Mouse (Mus musculus) intestine, embryonic 15.5 days (tissue): ENCODE measurements around the gene Rps21. TPM values are rescaled to one million over a fixed set of nuclear protein-coding genes. Genes with fewer than 3 reads are reported as not detected.

ENCODE experiments used
- ATAC-seq: fragments of 200-750 bp; cut with Nextera tagmentation; 2 replicates; pipeline ENCODE4 v1.8.0; 2017; ENCODE audit warnings: moderate TSS enrichment, moderate library complexity
- H3K27ac ChIP-seq: fragments of 300-500 bp; sonication (generic); 2 replicates; pipeline ENCODE4 v1.5.1; 2015; ENCODE audit warnings: mild to moderate bottlenecking, inconsistent platforms
- H3K27me3 ChIP-seq: fragments of 300-500 bp; sonication (generic); replicated peaks from 2 replicates; pipeline ENCODE4 v1.6.1; 2015; ENCODE audit warnings: inconsistent platforms
- H3K36me3 ChIP-seq: fragments of 300-500 bp; sonication (generic); 2 replicates; pipeline ENCODE4 v1.6.1; 2015; ENCODE audit warnings: inconsistent platforms
- H3K4me1 ChIP-seq: fragments of 300-500 bp; sonication (generic); replicated peaks from 2 replicates; pipeline ENCODE4 v1.6.1; 2015; ENCODE audit warnings: inconsistent platforms
- H3K4me2 ChIP-seq: fragments of 300-500 bp; sonication (generic); replicated peaks from 2 replicates; pipeline ENCODE4 v1.6.1; 2015; ENCODE audit warnings: mild to moderate bottlenecking, inconsistent platforms
- H3K4me3 ChIP-seq: fragments of 300-500 bp; sonication (generic); replicated peaks from 2 replicates; pipeline ENCODE4 v1.5.1; 2015; ENCODE audit warnings: inconsistent platforms
- H3K9ac ChIP-seq: fragments of 300-500 bp; sonication (generic); 2 replicates; pipeline ENCODE4 v1.6.1; 2015; ENCODE audit warnings: inconsistent platforms
- H3K9me3 ChIP-seq: fragments of 300-500 bp; sonication (generic); 2 replicates; pipeline ENCODE4 v1.6.1; 2016; ENCODE audit warnings: inconsistent platforms
- WGBS: fragments of 180-500 bp; shearing (Covaris S2); methylation state at CpG from one replicate; pipeline ENCODE4 v1.1.7; 2015; 5-methylcytosine and 5-hydroxymethylcytosine counted together
- polyA plus RNA-seq: library from polyadenylated mRNA; unstranded; fragments of >200 nt; fragmentation: Nextera tagmentation; extraction: Ambion mirVana; gene quantifications from 2 replicates; pipeline ENCODE4 v1.2.1, GENCODE M21; 2015

Rps21 gene
- polyA plus RNA-seq, 1 experiment from 2014 or later, result 672 TPM

DNA sequence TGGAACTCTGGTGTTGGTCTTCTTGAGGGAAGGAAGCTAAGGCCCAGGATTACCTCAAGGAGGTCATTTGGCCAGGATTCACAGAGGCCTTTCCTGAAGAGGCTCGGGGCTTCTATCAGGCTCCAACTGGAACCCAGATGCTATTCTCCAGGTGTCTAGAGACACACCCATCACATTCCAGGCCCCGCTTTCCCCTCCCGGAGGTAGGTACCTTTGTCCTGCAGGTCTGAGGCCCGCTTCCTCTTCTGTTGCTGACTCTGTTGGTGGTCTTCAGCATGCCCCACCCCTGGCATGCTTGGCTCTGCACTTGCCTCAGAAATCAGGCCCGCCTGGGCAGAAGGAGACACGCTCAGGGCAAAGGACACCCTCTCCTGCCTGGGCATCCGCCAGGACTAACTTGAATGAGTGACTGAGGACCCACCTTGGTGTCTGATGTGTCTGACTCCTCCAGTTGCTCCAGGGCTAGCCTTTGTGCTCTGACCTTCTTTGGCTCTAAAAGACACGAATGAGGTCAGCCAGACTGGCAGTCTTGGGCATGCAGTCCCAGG, 20.7 kb downstream of the Rps21 start:
- no peak for ATAC-seq
- WGBS, result 57% methylated on average over 8 of the region's 8 CpGs
- Histone ChIP-seq H3K36me3 (no peaks in the 10 kb centered on the region), H3K4me2 (peak overlapping the region; percentile 23; the same call in 1 of the 2 replicates), H3K9ac (no peak overlapping the region), H3K4me3 (no peak overlapping the region), H3K27me3 (no peaks in the 10 kb centered on the region), H3K9me3 (no peaks in the 10 kb centered on the region), H3K27ac (peak overlapping the region; percentile 86), H3K4me1 (peaks cover 30% of the 10 kb centered on the region)

- WGBS, result 85% methylated on average over 8 of the region's 8 CpGs
- Histone ChIP-seq H3K27ac (0 out of 2 replicates have a peak overlapping the region, but pooled peaks have one; percentile 13), H3K9me3 (no peaks in the 10 kb centered on the region), H3K27me3 (no peaks in the 10 kb centered on the region), H3K4me1 (peaks cover 24% of the 10 kb centered on the region), H3K4me3 (no peak overlapping the region), H3K36me3 (no peaks in the 10 kb centered on the region), H3K4me2 (no peak overlapping the region), H3K9ac (no peak overlapping the region)
- no peak for ATAC-seq
Observed at GRCm38 (mm10) chr2:180279321-180279720, 22.1 kb downstream of the Rps21 start.

DNA sequence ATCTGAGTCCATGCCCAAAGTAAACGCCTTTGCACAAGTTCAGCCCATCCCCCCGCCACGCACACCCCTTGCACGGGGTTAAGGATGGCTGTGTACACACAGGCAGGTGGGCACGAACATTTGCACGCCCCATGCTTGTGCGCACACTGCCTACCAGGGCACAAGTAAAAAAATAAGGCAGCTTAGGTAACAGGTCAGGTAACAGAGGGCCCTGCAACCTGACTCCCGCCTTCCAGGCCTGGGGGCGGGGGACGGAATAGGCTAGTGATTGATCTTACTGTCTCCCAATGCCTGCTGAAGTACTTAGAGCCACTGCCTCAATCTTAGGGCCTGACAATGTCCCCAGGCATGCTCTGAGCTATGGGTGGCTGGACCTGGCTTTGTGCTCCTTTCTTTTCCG, 31.8 kb downstream of the Rps21 start:
- Histone ChIP-seq H3K36me3 (no peaks in the 10 kb centered on the region), H3K27ac (peak overlapping the region; percentile 90), H3K9ac (peak overlapping the region; percentile 31), H3K27me3 (no peaks in the 10 kb centered on the region), H3K4me1 (peaks cover 27% of the 10 kb centered on the region), H3K9me3 (no peaks in the 10 kb centered on the region), H3K4me2 (peak overlapping the region; percentile 62), H3K4me3 (peak overlapping the region; percentile 30)
- ATAC-seq, result peak; percentile 18
- WGBS, result 37% methylated on average over 11 of the region's 11 CpGs

DNA sequence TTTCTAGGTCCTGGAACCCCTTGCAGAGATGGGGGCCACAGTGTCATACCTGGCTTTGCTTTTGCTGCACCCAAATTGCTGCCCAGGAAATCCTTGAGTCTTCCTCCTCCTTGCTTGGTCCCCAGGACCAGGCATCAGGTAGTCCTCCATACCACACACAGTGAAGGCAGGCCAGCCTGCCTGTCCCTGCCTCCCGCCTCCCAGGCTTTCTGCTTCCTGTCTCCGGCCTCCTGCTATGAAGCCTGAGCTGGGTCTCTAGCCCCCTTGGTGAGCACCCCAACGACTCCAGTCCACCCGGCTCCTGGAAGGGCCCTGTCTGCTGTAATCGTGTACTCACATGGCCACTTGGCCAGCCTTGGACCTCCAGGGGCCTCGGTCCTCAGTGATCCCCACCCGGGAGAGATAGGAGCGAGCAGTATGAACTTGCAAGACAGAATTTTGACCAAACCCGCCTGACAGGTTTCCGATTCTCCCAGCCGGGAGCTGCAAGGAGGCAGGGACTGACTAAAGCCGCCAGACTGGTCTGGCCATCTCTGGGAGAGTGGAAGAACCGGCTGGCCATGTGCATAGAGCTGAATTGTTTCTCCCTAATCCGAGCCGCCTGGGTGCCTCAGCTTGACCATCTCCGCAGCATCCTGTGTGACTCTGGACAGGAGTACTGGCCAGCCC, 32.4 kb downstream of the Rps21 start, which contains the start of gene Rbbp8nl:
TSS of gene Rbbp8nl (minus strand) at position 440 of the 669 bp plus-strand sequence.
- H3K27me3 ChIP-seq, result no peaks in the 10 kb centered on the region
- no peaks in the 10 kb centered on the region for H3K36me3 ChIP-seq
- no peaks in the 10 kb centered on the region for H3K9me3 ChIP-seq
- WGBS, result 33% methylated on average over 16 of the region's 16 CpGs
- H3K4me2 ChIP-seq, result peak within 1 kb of the TSS; percentile 62
- peak within 1 kb of the TSS; percentile 90 for H3K27ac ChIP-seq
- H3K4me1 ChIP-seq, result peaks cover 27% of the 10 kb centered on the region
- peak within 1 kb of the TSS; percentile 30 for H3K4me3 ChIP-seq
- ATAC-seq, result peak; percentile 84
- H3K9ac ChIP-seq, result peak within 1 kb of the TSS; percentile 31

DNA sequence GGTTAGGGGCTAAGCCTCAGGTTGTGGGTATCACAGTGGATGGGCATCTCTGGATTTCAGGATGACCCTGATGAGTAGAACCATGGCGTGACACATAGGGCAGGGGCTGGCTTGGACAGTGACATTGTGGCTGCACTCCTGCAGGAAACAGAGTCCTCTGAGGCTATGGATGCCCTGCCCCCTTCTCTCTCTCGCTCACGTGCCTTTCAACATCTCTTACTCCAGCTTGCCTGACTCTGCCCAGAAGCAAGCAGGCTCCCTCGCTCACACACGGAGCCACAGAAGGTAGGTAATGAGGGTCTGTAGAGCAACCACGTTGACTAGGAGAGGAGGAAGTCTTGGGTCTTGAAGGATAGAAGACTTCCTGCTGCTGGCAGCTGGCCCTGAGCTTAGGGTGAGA, 33.3 kb downstream of the Rps21 start:
- Histone ChIP-seq H3K4me2 (no peak overlapping the region), H3K27me3 (no peaks in the 10 kb centered on the region), H3K4me3 (no peak overlapping the region), H3K36me3 (no peaks in the 10 kb centered on the region), H3K9me3 (no peaks in the 10 kb centered on the region), H3K4me1 (peaks cover 27% of the 10 kb centered on the region), H3K27ac (0 out of 2 replicates have a peak overlapping the region, but pooled peaks have one; percentile 71), H3K9ac (no peak overlapping the region)
- WGBS, result 51% methylated on average over 6 of the region's 6 CpGs
- ATAC-seq, result no peak

DNA sequence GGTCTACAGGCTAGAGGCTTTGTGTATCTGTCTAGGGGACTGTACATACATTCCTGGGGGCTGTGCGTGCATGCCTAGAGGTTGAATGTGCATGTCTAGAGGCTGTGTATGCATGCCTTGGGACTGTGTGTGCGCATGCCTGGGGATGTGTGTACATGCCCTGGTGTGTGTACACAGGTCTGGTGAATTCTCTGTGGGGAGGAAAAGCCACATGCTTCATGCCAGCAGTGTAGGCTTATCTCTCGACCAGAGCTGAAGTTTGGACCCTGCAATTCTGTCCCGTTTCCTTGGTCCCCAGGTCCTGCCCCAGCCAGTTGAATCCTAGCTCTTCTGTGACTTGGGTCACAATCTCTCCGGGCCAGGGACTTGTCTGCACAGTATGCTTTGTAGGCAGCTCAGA, 34.4 kb downstream of the Rps21 start:
- H3K9ac ChIP-seq, result no peak overlapping the region
- peak; percentile 48 for ATAC-seq
- H3K27me3 ChIP-seq, result no peaks in the 10 kb centered on the region
- 57% methylated on average over 5 of the region's 5 CpGs for WGBS
- no peaks in the 10 kb centered on the region for H3K36me3 ChIP-seq
- peak overlapping the region; percentile 64; the same call in 1 of the 2 replicates for H3K27ac ChIP-seq
- peaks cover 27% of the 10 kb centered on the region for H3K4me1 ChIP-seq
- no peaks in the 10 kb centered on the region for H3K9me3 ChIP-seq
- 0 out of 2 replicates have a peak overlapping the region, but pooled peaks have one; percentile 19 for H3K4me2 ChIP-seq
- no peak overlapping the region for H3K4me3 ChIP-seq

- no peak overlapping the region for H3K9ac ChIP-seq
- H3K9me3 ChIP-seq, result no peaks in the 10 kb centered on the region
- H3K36me3 ChIP-seq, result no peaks in the 10 kb centered on the region
- H3K27ac ChIP-seq, result peak overlapping the region; percentile 64; the same call in 1 of the 2 replicates
- no peaks in the 10 kb centered on the region for H3K27me3 ChIP-seq
- H3K4me2 ChIP-seq, result peak overlapping the region; percentile 19; the same call in 1 of the 2 replicates
- H3K4me3 ChIP-seq, result no peak overlapping the region
- no peak for ATAC-seq
- peaks cover 27% of the 10 kb centered on the region for H3K4me1 ChIP-seq
- 41% methylated on average over 4 of the region's 4 CpGs for WGBS
Observed at GRCm38 (mm10) chr2:180292026-180292425, 34.8 kb downstream of the Rps21 start.

DNA sequence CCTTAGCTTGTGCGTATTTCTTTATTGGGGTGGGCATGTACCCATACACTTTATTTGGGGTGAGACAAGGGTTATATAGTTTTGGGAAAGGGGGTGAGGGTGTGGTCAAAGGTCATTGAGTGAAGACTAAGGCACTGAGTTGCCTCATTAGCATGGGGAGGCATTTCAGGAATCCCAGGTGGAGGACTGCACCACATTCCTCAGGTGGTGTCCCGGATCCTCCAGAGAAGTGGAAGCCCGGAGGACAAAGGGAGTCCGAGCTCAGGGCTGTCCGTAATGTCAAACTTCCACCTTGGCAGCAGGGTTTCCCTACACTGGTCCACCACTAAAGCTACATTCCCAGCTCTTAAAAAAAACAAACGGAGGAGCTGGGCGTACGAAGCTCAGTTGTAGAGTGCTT, 35.7 kb downstream of the Rps21 start:
- no peak overlapping the region for H3K4me2 ChIP-seq
- H3K9me3 ChIP-seq, result no peaks in the 10 kb centered on the region
- WGBS, result 66% methylated on average over 8 of the region's 8 CpGs
- H3K36me3 ChIP-seq, result no peaks in the 10 kb centered on the region
- H3K9ac ChIP-seq, result no peak overlapping the region
- H3K4me1 ChIP-seq, result peaks cover 27% of the 10 kb centered on the region
- no peak for ATAC-seq
- no peak overlapping the region for H3K27ac ChIP-seq
- H3K4me3 ChIP-seq, result no peak overlapping the region
- no peaks in the 10 kb centered on the region for H3K27me3 ChIP-seq

DNA sequence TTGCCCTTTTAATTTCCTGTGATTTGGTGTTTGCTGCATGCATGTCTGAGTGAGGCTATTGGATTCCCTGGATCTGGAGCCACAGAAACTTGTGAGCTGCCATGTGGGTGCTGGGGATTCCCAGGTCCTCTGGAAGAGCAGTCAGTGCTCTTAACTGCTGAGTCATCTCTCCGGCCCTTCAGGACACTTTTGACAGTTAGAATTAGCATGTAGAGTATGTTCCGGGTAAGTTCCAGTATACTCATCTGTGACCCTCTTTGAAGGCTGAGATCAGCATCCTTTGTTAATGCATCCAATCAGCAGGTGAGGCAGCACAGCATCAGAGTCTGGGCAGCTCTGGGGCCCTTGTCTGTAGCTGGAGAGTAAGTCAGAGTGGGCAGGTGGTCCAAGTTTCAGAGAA, 43.1 kb downstream of the Rps21 start:
- ATAC-seq, result peak; percentile 46
- 0 out of 2 replicates have a peak overlapping the region, but pooled peaks have one; percentile 52 for H3K27ac ChIP-seq

DNA sequence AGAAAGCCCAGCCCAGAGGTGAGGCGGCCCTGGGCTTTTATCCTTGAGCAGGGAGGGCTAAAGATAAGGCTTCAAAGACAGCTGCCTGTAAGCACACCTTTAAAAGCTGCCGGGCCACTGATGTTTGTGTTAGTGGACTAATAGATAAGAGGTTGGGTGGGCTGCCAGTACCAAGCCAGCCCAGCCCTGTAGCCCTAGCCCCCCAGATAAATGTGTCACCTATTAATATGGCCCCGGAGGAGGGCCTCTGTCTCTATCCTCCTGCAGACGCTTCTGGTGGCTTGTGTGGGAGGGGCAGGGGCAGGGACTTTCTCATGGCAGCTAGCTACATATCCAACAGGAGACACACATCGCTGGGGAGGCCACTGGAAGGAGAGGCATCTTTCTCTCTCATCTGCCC, 43.6 kb downstream of the Rps21 start:
- no peaks in the 10 kb centered on the region for H3K9me3 ChIP-seq
- peaks cover 11% of the 10 kb centered on the region; the same call in 1 of the 2 replicates for H3K4me1 ChIP-seq
- 0 out of 2 replicates have a peak overlapping the region, but pooled peaks have one; percentile 7 for H3K4me2 ChIP-seq
- H3K36me3 ChIP-seq, result no peaks in the 10 kb centered on the region
- WGBS, result 16% methylated on average over 5 of the region's 5 CpGs
- H3K27me3 ChIP-seq, result no peaks in the 10 kb centered on the region
- no peak overlapping the region for H3K4me3 ChIP-seq
- ATAC-seq, result peak; percentile 87
- H3K27ac ChIP-seq, result 0 out of 2 replicates have a peak overlapping the region, but pooled peaks have one; percentile 52
- no peak overlapping the region for H3K9ac ChIP-seq

More for the DNA sequence above, 43.1 kb downstream of the Rps21 start:
- H3K4me1 ChIP-seq, result peaks cover 11% of the 10 kb centered on the region; the same call in 1 of the 2 replicates
- H3K9ac ChIP-seq, result no peak overlapping the region
- H3K4me2 ChIP-seq, result no peak overlapping the region
- 39% methylated on average over 2 of the region's 2 CpGs for WGBS
- no peak overlapping the region for H3K4me3 ChIP-seq
- no peaks in the 10 kb centered on the region for H3K27me3 ChIP-seq
- H3K9me3 ChIP-seq, result no peaks in the 10 kb centered on the region
- H3K36me3 ChIP-seq, result no peaks in the 10 kb centered on the region

DNA sequence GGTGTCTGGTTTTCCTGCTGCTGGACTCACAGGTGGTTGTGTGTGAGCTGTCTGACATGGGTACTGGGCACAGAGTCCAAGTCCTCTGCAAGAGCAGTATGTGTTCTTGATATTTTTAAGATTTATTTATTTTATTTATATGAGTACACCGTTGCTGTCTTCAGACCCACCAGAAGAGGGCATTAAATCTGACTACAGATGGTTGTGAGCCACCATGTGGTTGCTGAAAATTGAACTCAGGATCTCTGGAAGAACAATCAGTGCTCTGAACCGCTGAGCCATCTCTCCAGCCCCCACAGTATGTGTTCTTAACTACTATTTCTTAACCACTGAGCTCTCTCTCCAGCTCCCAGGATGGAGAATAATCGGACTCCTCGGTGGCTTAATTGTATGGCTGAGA, 45.0 kb downstream of the Rps21 start:
- Histone ChIP-seq H3K9ac (no peak overlapping the region), H3K36me3 (no peaks in the 10 kb centered on the region), H3K4me1 (peaks cover 14% of the 10 kb centered on the region), H3K27me3 (no peaks in the 10 kb centered on the region), H3K27ac (no peak overlapping the region), H3K9me3 (no peaks in the 10 kb centered on the region), H3K4me2 (no peak overlapping the region), H3K4me3 (no peak overlapping the region)
- ATAC-seq, result no peak
- WGBS, result 80% methylated on average over 4 of the region's 4 CpGs

DNA sequence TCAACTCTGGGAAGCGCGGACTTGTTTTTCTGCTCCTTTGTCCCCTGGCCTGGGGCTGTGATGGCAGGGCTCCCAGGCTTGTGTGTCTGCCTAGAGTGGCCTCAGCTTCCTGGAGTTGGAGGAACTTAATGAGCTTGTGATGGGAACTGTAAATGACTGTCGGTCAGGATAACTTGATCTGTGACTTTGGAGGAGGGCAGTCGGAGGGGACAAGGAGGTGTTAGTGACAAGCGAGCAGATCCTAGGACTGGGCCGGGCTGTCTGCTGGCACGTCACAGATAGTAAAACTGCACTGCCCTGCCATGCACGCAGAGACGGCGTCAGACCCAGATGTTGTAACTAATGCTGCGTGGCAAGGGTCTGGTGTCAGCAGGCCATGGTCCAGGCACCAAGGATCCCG, 46.3 kb downstream of the Rps21 start:
- no peaks in the 10 kb centered on the region for H3K9me3 ChIP-seq
- H3K4me3 ChIP-seq, result no peak overlapping the region
- H3K4me1 ChIP-seq, result peaks cover 14% of the 10 kb centered on the region
- H3K36me3 ChIP-seq, result no peaks in the 10 kb centered on the region
- no peak for ATAC-seq
- WGBS, result 61% methylated on average over 12 of the region's 12 CpGs
- no peak overlapping the region for H3K9ac ChIP-seq
- H3K27ac ChIP-seq, result no peak overlapping the region
- H3K4me2 ChIP-seq, result no peak overlapping the region
- H3K27me3 ChIP-seq, result no peaks in the 10 kb centered on the region
